Mouse (Mus musculus): ENCODE results near the gene Cdc42ep1. TPM values are rescaled to one million over a fixed set of nuclear protein-coding genes. Genes with fewer than 3 reads are reported as not detected.
A peak's percentile ranks its signal among the peaks of the same experiment; 100 is the strongest.

Cdc42ep1 gene
- polyA plus RNA-seq, 1 experiment from 2014 or later: 19.2 TPM

- DNase-seq (ENCODE audit: low spot score): no peak
- Histone ChIP-seq H3K9me3 (no peaks in the 10 kb centered on the region), H3K4me3 (peak within 1 kb of the TSS; percentile 72), H3K27ac (peak within 1 kb of the TSS; percentile 86), H3K27me3 (ENCODE audit: insufficient read depth, poor library complexity, severe bottlenecking) (peaks cover 19% of the 10 kb centered on the region), H3K4me1 (replicated peaks) (peaks cover 72% of the 10 kb centered on the region), H3K36me3 (peaks cover 25% of the 10 kb centered on the region)
- 1% methylated on average over 20 of the region's 20 CpGs for WGBS
These were observed 57.0 kb downstream of the Cdc42ep1 start, which contains the start of gene Gm49510 for GRCm38 (mm10) chr15:78899409-78899739. TSS of gene Gm49510 (plus strand) at chr15:78899667.

DNA sequence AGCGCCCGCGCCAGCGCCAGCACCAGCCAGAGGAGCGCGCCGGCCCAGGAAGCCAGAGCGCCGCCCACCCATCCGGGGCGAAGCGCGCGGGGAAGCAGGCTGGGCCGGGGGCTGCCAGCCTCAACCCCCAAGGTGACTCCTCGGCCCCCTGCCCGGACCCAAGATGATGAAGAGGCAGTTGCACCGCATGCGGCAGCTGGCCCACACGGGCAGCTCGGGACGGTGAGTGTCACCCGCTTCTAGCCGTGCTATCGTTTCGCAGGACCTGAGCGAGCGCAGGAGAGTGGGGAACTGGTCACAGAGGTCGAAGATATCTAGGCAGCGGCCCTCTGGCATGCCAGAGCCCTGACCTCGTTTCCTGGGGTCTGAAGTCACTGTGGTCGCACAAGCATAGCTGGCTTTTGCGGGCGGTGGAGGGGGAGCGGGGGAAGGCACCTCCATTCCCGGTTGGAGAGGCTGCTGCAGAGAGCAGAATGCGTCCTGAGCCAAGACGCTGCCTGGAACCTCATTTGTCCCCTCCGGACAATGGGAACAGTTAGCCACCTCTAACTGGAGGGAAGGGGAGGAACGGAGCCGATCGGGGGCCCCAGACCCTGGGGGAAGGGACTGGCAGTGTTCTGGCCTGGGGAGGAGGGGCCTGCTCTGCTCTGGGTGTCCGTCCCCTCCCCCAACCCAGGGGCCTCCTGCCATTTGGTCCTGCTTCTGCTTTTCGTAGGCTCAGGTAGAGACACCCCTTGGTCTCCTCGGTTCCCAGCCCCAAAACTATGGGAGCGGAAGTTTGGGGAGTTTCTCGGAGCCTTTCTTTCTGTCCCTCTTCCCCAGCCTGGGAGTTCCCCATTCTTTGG is 57.5 kb downstream of the Cdc42ep1 start, which contains the start of gene Sh3bp1:
Gene Sh3bp1, plus strand, starts transcription at position 29 of the 845 bp plus-strand sequence.
- peak; percentile 66 for DNase-seq (ENCODE audit: low spot score)
- peaks cover 24% of the 10 kb centered on the region for H3K36me3 ChIP-seq
- no peaks in the 10 kb centered on the region for H3K9me3 ChIP-seq
- peaks cover 66% of the 10 kb centered on the region for H3K4me1 ChIP-seq (replicated peaks)
- H3K27me3 ChIP-seq (ENCODE audit: insufficient read depth, poor library complexity, severe bottlenecking): peaks cover 19% of the 10 kb centered on the region
- WGBS: under 1% methylated on average over 47 of the region's 47 CpGs
- H3K27ac ChIP-seq: peak within 1 kb of the TSS; percentile 86
- peak within 1 kb of the TSS; percentile 72 for H3K4me3 ChIP-seq

Other genes with a start within 250 kb of the Cdc42ep1 start
- 4.9 and 8.1 TPM in 2 replicates for gene Cyth4, start 245.6 kb upstream of the Cdc42ep1 start, polyA plus RNA-seq (2016; fragmentation: Nextera tagmentation; extraction: Ambion mirVana)
- gene Elfn2, start 123.9 kb upstream of the Cdc42ep1 start, polyA plus RNA-seq (2016; fragmentation: Nextera tagmentation; extraction: Ambion mirVana): 0.24 and 0.39 TPM in 2 replicates
- gene Mfng, start 69.1 kb upstream of the Cdc42ep1 start, polyA plus RNA-seq (2016; fragmentation: Nextera tagmentation; extraction: Ambion mirVana): 71.6 and 79.0 TPM in 2 replicates
- gene Card10, start 39.6 kb upstream of the Cdc42ep1 start, polyA plus RNA-seq (2016; fragmentation: Nextera tagmentation; extraction: Ambion mirVana): 4.3 and 4.5 TPM in 2 replicates
- gene Lgals2, start 12.9 kb downstream of the Cdc42ep1 start, polyA plus RNA-seq (2016; fragmentation: Nextera tagmentation; extraction: Ambion mirVana): not detected in 2 replicates
- 51.1 and 60.7 TPM in 2 replicates for gene Gga1, start 34.6 kb downstream of the Cdc42ep1 start, polyA plus RNA-seq (2016; fragmentation: Nextera tagmentation; extraction: Ambion mirVana)
- gene Gm49510, start 57.0 kb downstream of the Cdc42ep1 start, polyA plus RNA-seq (2016; fragmentation: Nextera tagmentation; extraction: Ambion mirVana): 0.29 and 0.38 TPM in 2 replicates
- 23.8 and 24.7 TPM in 2 replicates for gene Sh3bp1, start 57.1 kb downstream of the Cdc42ep1 start, polyA plus RNA-seq (2016; fragmentation: Nextera tagmentation; extraction: Ambion mirVana)
- 29.5 and 33.9 TPM in 2 replicates for gene Pdxp, start 71.3 kb downstream of the Cdc42ep1 start, polyA plus RNA-seq (2016; fragmentation: Nextera tagmentation; extraction: Ambion mirVana)
- 305 and 403 TPM in 2 replicates for gene Lgals1, start 84.1 kb downstream of the Cdc42ep1 start, polyA plus RNA-seq (2016; fragmentation: Nextera tagmentation; extraction: Ambion mirVana)
- gene Nol12, start 92.3 kb downstream of the Cdc42ep1 start, polyA plus RNA-seq (2016; fragmentation: Nextera tagmentation; extraction: Ambion mirVana): 64.1 and 68.0 TPM in 2 replicates
- gene Triobp, start 105.1 kb downstream of the Cdc42ep1 start, polyA plus RNA-seq (2016; fragmentation: Nextera tagmentation; extraction: Ambion mirVana): 45.8 and 48.0 TPM in 2 replicates
- gene H1f0, start 185.8 kb downstream of the Cdc42ep1 start, polyA plus RNA-seq (2016; fragmentation: Nextera tagmentation; extraction: Ambion mirVana): 447 and 561 TPM in 2 replicates
- gene Galr3, start 199.3 kb downstream of the Cdc42ep1 start, polyA plus RNA-seq (2016; fragmentation: Nextera tagmentation; extraction: Ambion mirVana): not detected in 2 replicates
- gene Ankrd54, start 220.3 kb downstream of the Cdc42ep1 start, polyA plus RNA-seq (2016; fragmentation: Nextera tagmentation; extraction: Ambion mirVana): 65.9 and 78.2 TPM in 2 replicates
- 238 and 262 TPM in 2 replicates for gene Eif3l, start 232.6 kb downstream of the Cdc42ep1 start, polyA plus RNA-seq (2016; fragmentation: Nextera tagmentation; extraction: Ambion mirVana)